Mouse (Mus musculus): ENCODE measurements around the gene Olfr49.
A peak's percentile ranks its signal among the peaks of the same experiment; 100 is the strongest.

Olfr49 gene

GRCm38 (mm10) chr14:54261386-54261785 is 23.4 kb downstream of the Olfr49 start:
- no peak for DNase-seq (ENCODE audit: low spot score in 2 of 2)

GRCm38 (mm10) chr14:54260196-54260595 is 24.5 kb downstream of the Olfr49 start:
- no peak for DNase-seq (ENCODE audit: low spot score in 2 of 2)

- no peak for DNase-seq (ENCODE audit: low spot score in 2 of 2)
These were observed 25.0 kb downstream of the Olfr49 start for GRCm38 (mm10) chr14:54259722-54260085.

GRCm38 (mm10) chr14:54259003-54259721 is 25.6 kb downstream of the Olfr49 start:
- DNase-seq (ENCODE audit: low spot score in 2 of 2), result peak; percentile 77 to 84

- DNase-seq (ENCODE audit: low spot score in 2 of 2), result no peak
These were observed 26.5 kb downstream of the Olfr49 start for GRCm38 (mm10) chr14:54258131-54258670.

GRCm38 (mm10) chr14:54254670-54255202 is 30.0 kb downstream of the Olfr49 start:
- no peak for DNase-seq (ENCODE audit: low spot score in 2 of 2)

GRCm38 (mm10) chr14:54253741-54254291 is 30.9 kb downstream of the Olfr49 start, which contains the start of the genes Dad1 and Abhd4:
Gene Dad1, minus strand, starts transcription at chr14:54254104.
Gene Abhd4, plus strand, starts transcription at chr14:54254188.
- peak; percentile 98 for DNase-seq (ENCODE audit: low spot score in 2 of 2)

- DNase-seq (ENCODE audit: low spot score in 2 of 2), result no peak
These were observed 34.6 kb downstream of the Olfr49 start for GRCm38 (mm10) chr14:54250122-54250521.

- no peak for DNase-seq (ENCODE audit: low spot score in 2 of 2)
These were observed 35.4 kb downstream of the Olfr49 start for GRCm38 (mm10) chr14:54249326-54249725.

- no peak for DNase-seq (ENCODE audit: low spot score in 2 of 2)
These were observed 38.5 kb downstream of the Olfr49 start for GRCm38 (mm10) chr14:54246232-54246631.

- DNase-seq (ENCODE audit: low spot score in 2 of 2), result no peak
These were observed 40.6 kb downstream of the Olfr49 start for GRCm38 (mm10) chr14:54244183-54244582.

- DNase-seq (ENCODE audit: low spot score in 2 of 2), result no peak
These were observed 44.2 kb downstream of the Olfr49 start for GRCm38 (mm10) chr14:54240542-54240941.

GRCm38 (mm10) chr14:54239002-54239736 is 45.6 kb downstream of the Olfr49 start:
- DNase-seq (ENCODE audit: low spot score in 2 of 2), result peak; percentile 53 to 69

GRCm38 (mm10) chr14:54236881-54237280 is 47.9 kb downstream of the Olfr49 start:
- DNase-seq (ENCODE audit: low spot score in 2 of 2), result no peak

GRCm38 (mm10) chr14:54235825-54236540 is 48.8 kb downstream of the Olfr49 start:
- no peak for DNase-seq (ENCODE audit: low spot score in 2 of 2)

- no peak for DNase-seq (ENCODE audit: low spot score in 2 of 2)
These were observed 50.3 kb downstream of the Olfr49 start for GRCm38 (mm10) chr14:54234231-54235040.

GRCm38 (mm10) chr14:54233559-54234143 is 51.1 kb downstream of the Olfr49 start:
- no peak for DNase-seq (ENCODE audit: low spot score in 2 of 2)

- DNase-seq (ENCODE audit: low spot score in 2 of 2), result no peak
These were observed 51.8 kb downstream of the Olfr49 start for GRCm38 (mm10) chr14:54232811-54233558.

- no peak for DNase-seq (ENCODE audit: low spot score in 2 of 2)
These were observed 52.6 kb downstream of the Olfr49 start for GRCm38 (mm10) chr14:54232143-54232542.
